Mouse (Mus musculus) liver (tissue): Measurements from ENCODE around the gene Rimklb.

ENCODE experiments used
- DNase-seq: peaks from one replicate; pipeline ENCODE4 v3.0.0-alpha.2; 2020; ENCODE audit warnings: mixed read lengths

Rimklb gene

GRCm38 (mm10) chr6:122416347-122416746 lies 82.2 kb downstream of the Rimklb start:
- no peak for DNase-seq

- no peak for DNase-seq
Observed at GRCm38 (mm10) chr6:122411281-122411680, 87.3 kb downstream of the Rimklb start.

GRCm38 (mm10) chr6:122402240-122402639 lies 96.3 kb downstream of the Rimklb start:
- DNase-seq: peak; percentile 36

GRCm38 (mm10) chr6:122400263-122400662 lies 98.3 kb downstream of the Rimklb start:
- DNase-seq: no peak
